Mouse (Mus musculus): ENCODE results near the gene Rps2.

DNA sequence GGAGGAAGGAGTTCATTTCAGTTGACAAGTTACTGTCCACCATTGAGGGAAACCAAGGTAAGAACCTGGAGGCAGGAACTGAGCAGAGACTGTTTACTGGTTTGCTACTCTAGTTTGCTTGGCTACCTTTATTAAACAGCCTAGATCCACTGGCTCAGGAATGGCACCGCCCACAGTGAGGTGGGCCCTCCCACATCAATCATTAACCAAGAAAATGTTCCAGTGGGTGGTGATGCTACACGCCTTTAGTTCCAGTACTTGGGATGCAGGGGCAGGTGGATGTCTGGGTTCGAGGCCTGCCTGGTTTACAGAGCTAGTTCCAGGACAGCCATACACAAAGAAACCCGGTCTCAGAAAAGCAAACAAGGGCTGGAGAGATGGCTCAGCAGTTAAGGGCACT is 20.3 kb downstream of the Rps2 start:
- TF ChIP-seq POLR2A (IDR thresholded peaks at IDR 0.05; ENCODE audit: insufficient read depth, low read depth, low read length) (no peak), CTCF (IDR thresholded peaks at IDR 0.05; ENCODE audit: insufficient read depth, low read depth, low read length) (no peak)

Measured in olfactory bulb, adult 2 months (tissue).